Mouse (Mus musculus) midbrain, embryonic 15.5 days (tissue): ENCODE results near the gene Nt5dc3. TPM values are rescaled to one million over a fixed set of nuclear protein-coding genes. Genes with fewer than 3 reads are reported as not detected.

Source experiments
- ATAC-seq: fragments of 200-750 bp; cut with Nextera tagmentation; replicated peaks from 2 replicates; pipeline ENCODE4 v1.8.0; 2017; ENCODE audit warnings: moderate TSS enrichment
- H3K27ac ChIP-seq: fragments of 300-500 bp; sonication (generic); 2 replicates; pipeline ENCODE4 v1.5.1; 2015; ENCODE audit warnings: mild to moderate bottlenecking, inconsistent platforms
- H3K27me3 ChIP-seq: fragments of 300-500 bp; sonication (generic); replicated peaks from 2 replicates; pipeline ENCODE4 v1.6.1; 2015; ENCODE audit warnings: inconsistent platforms
- H3K36me3 ChIP-seq: fragments of 300-500 bp; sonication (generic); replicated peaks from 2 replicates; pipeline ENCODE4 v1.6.1; 2015; ENCODE audit warnings: inconsistent platforms
- H3K4me1 ChIP-seq: fragments of 300-500 bp; sonication (generic); 2 replicates; pipeline ENCODE4 v1.6.1; 2015; ENCODE audit warnings: inconsistent platforms
- H3K4me2 ChIP-seq: fragments of 300-500 bp; sonication (generic); 2 replicates; pipeline ENCODE4 v1.6.1; 2015; ENCODE audit warnings: inconsistent platforms, mild to moderate bottlenecking, moderate library complexity
- H3K4me3 ChIP-seq: fragments of 300-500 bp; sonication (generic); 2 replicates; pipeline ENCODE4 v1.5.1; 2015; ENCODE audit warnings: mild to moderate bottlenecking, inconsistent platforms
- H3K9ac ChIP-seq: fragments of 300-500 bp; sonication (generic); 2 replicates; pipeline ENCODE4 v1.6.1; 2015; ENCODE audit warnings: mild to moderate bottlenecking, inconsistent platforms
- H3K9me3 ChIP-seq: fragments of 300-500 bp; sonication (generic); 2 replicates; pipeline ENCODE4 v1.6.1; 2016; ENCODE audit warnings: inconsistent platforms
- WGBS: fragments of 180-500 bp; shearing (Covaris S2); methylation state at CpG from one replicate; pipeline ENCODE4 v1.1.7; 2015; ENCODE audit warnings: mixed read lengths; 5-methylcytosine and 5-hydroxymethylcytosine counted together
- polyA plus RNA-seq: library from polyadenylated mRNA; unstranded; fragments of >200 nt; fragmentation: Nextera tagmentation; extraction: Ambion mirVana; gene quantifications from 2 replicates; pipeline ENCODE4 v1.2.1, GENCODE M21; 2015

The Nt5dc3 gene
- polyA plus RNA-seq, 1 experiment from 2014 or later = 14.4 TPM

GRCm38 (mm10) chr10:86807362-86807761 is 28.6 kb downstream of the Nt5dc3 start:
- Histone ChIP-seq H3K4me1 (no peaks in the 10 kb centered on the region), H3K4me2 (no peak overlapping the region), H3K9ac (no peak overlapping the region), H3K9me3 (no peaks in the 10 kb centered on the region), H3K27me3 (no peaks in the 10 kb centered on the region), H3K4me3 (no peak overlapping the region), H3K36me3 (no peaks in the 10 kb centered on the region), H3K27ac (no peak overlapping the region)
- 97% methylated on average over 1 of the region's 1 CpGs for WGBS
- ATAC-seq = no peak

- H3K4me2 ChIP-seq = no peak overlapping the region
- H3K27me3 ChIP-seq = no peaks in the 10 kb centered on the region
- H3K4me1 ChIP-seq = no peaks in the 10 kb centered on the region
- H3K27ac ChIP-seq = no peak overlapping the region
- H3K4me3 ChIP-seq = no peak overlapping the region
- ATAC-seq = 0 out of 2 replicates have a peak, but pooled peaks have one; percentile 25
- H3K9me3 ChIP-seq = no peaks in the 10 kb centered on the region
- no peaks in the 10 kb centered on the region for H3K36me3 ChIP-seq
- WGBS = 73% methylated on average over 15 of the region's 15 CpGs
- no peak overlapping the region for H3K9ac ChIP-seq
Observed at GRCm38 (mm10) chr10:86808013-86808758, 29.4 kb downstream of the Nt5dc3 start.

- Histone ChIP-seq H3K27me3 (no peaks in the 10 kb centered on the region), H3K4me1 (no peaks in the 10 kb centered on the region), H3K4me2 (no peak overlapping the region), H3K36me3 (no peaks in the 10 kb centered on the region), H3K27ac (no peak overlapping the region), H3K9ac (no peak overlapping the region), H3K9me3 (no peaks in the 10 kb centered on the region), H3K4me3 (no peak overlapping the region)
- ATAC-seq = no peak
- 83% methylated on average over 9 of the region's 9 CpGs for WGBS
Observed at GRCm38 (mm10) chr10:86810000-86810399, 31.2 kb downstream of the Nt5dc3 start.

- Histone ChIP-seq H3K27me3 (no peaks in the 10 kb centered on the region), H3K9ac (no peak overlapping the region), H3K4me2 (no peak overlapping the region), H3K4me1 (no peaks in the 10 kb centered on the region), H3K36me3 (no peaks in the 10 kb centered on the region), H3K9me3 (no peaks in the 10 kb centered on the region), H3K4me3 (no peak overlapping the region), H3K27ac (no peak overlapping the region)
- ATAC-seq = no peak
- WGBS = 90% methylated on average over 5 of the region's 5 CpGs
Observed at GRCm38 (mm10) chr10:86810612-86811011, 31.8 kb downstream of the Nt5dc3 start.

- no peaks in the 10 kb centered on the region for H3K27me3 ChIP-seq
- peaks cover 3% of the 10 kb centered on the region for H3K4me1 ChIP-seq
- H3K4me2 ChIP-seq = no peak overlapping the region
- ATAC-seq = no peak
- no peaks in the 10 kb centered on the region for H3K9me3 ChIP-seq
- 82% methylated on average over 19 of the region's 19 CpGs for WGBS
- H3K27ac ChIP-seq = no peak overlapping the region
- H3K9ac ChIP-seq = no peak overlapping the region
- H3K4me3 ChIP-seq = no peak overlapping the region
- H3K36me3 ChIP-seq = no peaks in the 10 kb centered on the region
Observed at GRCm38 (mm10) chr10:86814292-86815131, 35.7 kb downstream of the Nt5dc3 start.

GRCm38 (mm10) chr10:86815133-86815532 is 36.3 kb downstream of the Nt5dc3 start:
- 88% methylated on average over 7 of the region's 7 CpGs for WGBS
- Histone ChIP-seq H3K4me2 (no peak overlapping the region), H3K36me3 (0 out of 2 replicates have a peak, but pooled peaks cover under 1% of the 10 kb centered on the region), H3K4me1 (peaks cover 9% of the 10 kb centered on the region), H3K27me3 (no peaks in the 10 kb centered on the region), H3K9me3 (no peaks in the 10 kb centered on the region), H3K27ac (no peak overlapping the region), H3K4me3 (no peak overlapping the region), H3K9ac (no peak overlapping the region)
- ATAC-seq = no peak

- Histone ChIP-seq H3K9me3 (no peaks in the 10 kb centered on the region), H3K27ac (peak overlapping the region; percentile 39; the same call in 1 of the 2 replicates), H3K4me1 (peaks cover 10% of the 10 kb centered on the region), H3K4me3 (no peak overlapping the region), H3K36me3 (0 out of 2 replicates have a peak, but pooled peaks cover 17% of the 10 kb centered on the region), H3K9ac (no peak overlapping the region), H3K27me3 (no peaks in the 10 kb centered on the region), H3K4me2 (no peak overlapping the region)
- 30% methylated on average over 8 of the region's 8 CpGs for WGBS
- peak; percentile 86 for ATAC-seq
Observed at GRCm38 (mm10) chr10:86819649-86820165, 40.9 kb downstream of the Nt5dc3 start.

GRCm38 (mm10) chr10:86821014-86821413 is 42.2 kb downstream of the Nt5dc3 start:
- H3K4me1 ChIP-seq = peaks cover 10% of the 10 kb centered on the region
- H3K4me3 ChIP-seq = no peak overlapping the region
- H3K27ac ChIP-seq = no peak overlapping the region
- no peaks in the 10 kb centered on the region for H3K9me3 ChIP-seq
- no peak for ATAC-seq
- WGBS = 87% methylated on average over 7 of the region's 7 CpGs
- H3K27me3 ChIP-seq = no peaks in the 10 kb centered on the region
- no peak overlapping the region for H3K9ac ChIP-seq
- H3K36me3 ChIP-seq = peaks cover 17% of the 10 kb centered on the region; the same call in 1 of the 2 replicates
- no peak overlapping the region for H3K4me2 ChIP-seq

GRCm38 (mm10) chr10:86824093-86824492 is 45.3 kb downstream of the Nt5dc3 start:
- ATAC-seq = no peak

GRCm38 (mm10) chr10:86824871-86825270 is 46.1 kb downstream of the Nt5dc3 start:
- H3K9ac ChIP-seq = no peak overlapping the region
- H3K4me3 ChIP-seq = no peak overlapping the region
- peaks cover 17% of the 10 kb centered on the region; the same call in 1 of the 2 replicates for H3K36me3 ChIP-seq
- H3K27me3 ChIP-seq = no peaks in the 10 kb centered on the region
- peaks cover 3% of the 10 kb centered on the region; the same call in 1 of the 2 replicates for H3K4me1 ChIP-seq
- no peak for ATAC-seq
- no peaks in the 10 kb centered on the region for H3K9me3 ChIP-seq
- H3K27ac ChIP-seq = no peak overlapping the region
- no peak overlapping the region for H3K4me2 ChIP-seq
- 86% methylated on average over 14 of the region's 14 CpGs for WGBS

More at GRCm38 (mm10) chr10:86824093-86824492, 45.3 kb downstream of the Nt5dc3 start:
- Histone ChIP-seq H3K36me3 (peaks cover 17% of the 10 kb centered on the region; the same call in 1 of the 2 replicates), H3K9ac (no peak overlapping the region), H3K4me2 (no peak overlapping the region), H3K27me3 (no peaks in the 10 kb centered on the region), H3K9me3 (no peaks in the 10 kb centered on the region), H3K27ac (no peak overlapping the region), H3K4me3 (no peak overlapping the region), H3K4me1 (peaks cover 10% of the 10 kb centered on the region)
- WGBS = 83% methylated on average over 6 of the region's 6 CpGs

- H3K9me3 ChIP-seq = no peaks in the 10 kb centered on the region
- ATAC-seq = no peak
- no peaks in the 10 kb centered on the region for H3K27me3 ChIP-seq
- 92% methylated on average over 10 of the region's 10 CpGs for WGBS
- H3K27ac ChIP-seq = no peak overlapping the region
- H3K4me2 ChIP-seq = no peak overlapping the region
- no peaks in the 10 kb centered on the region for H3K4me1 ChIP-seq
- H3K36me3 ChIP-seq = peaks cover 9% of the 10 kb centered on the region; the same call in 1 of the 2 replicates
- H3K9ac ChIP-seq = no peak overlapping the region
- H3K4me3 ChIP-seq = no peak overlapping the region
Observed at GRCm38 (mm10) chr10:86825871-86826522, 47.2 kb downstream of the Nt5dc3 start.

GRCm38 (mm10) chr10:86826929-86827328 is 48.1 kb downstream of the Nt5dc3 start:
- H3K36me3 ChIP-seq = peaks cover 12% of the 10 kb centered on the region; the same call in 1 of the 2 replicates
- no peak overlapping the region for H3K27ac ChIP-seq
- H3K4me3 ChIP-seq = no peak overlapping the region
- H3K9ac ChIP-seq = no peak overlapping the region
- WGBS = 83% methylated on average over 3 of the region's 3 CpGs
- H3K27me3 ChIP-seq = no peaks in the 10 kb centered on the region
- no peaks in the 10 kb centered on the region for H3K4me1 ChIP-seq
- no peak overlapping the region for H3K4me2 ChIP-seq
- no peak for ATAC-seq
- H3K9me3 ChIP-seq = no peaks in the 10 kb centered on the region
